Mouse (Mus musculus) frontal cortex, postnatal 25 days (tissue): ENCODE measurements around the gene Krtap11-1.

Experiments used
- DNase-seq, 2 experiments: peaks; one replicate each; pipeline ENCODE4 v3.0.0; 2022; ENCODE audit warnings: low spot score in 2 of 2

Gene Krtap11-1

DNA sequence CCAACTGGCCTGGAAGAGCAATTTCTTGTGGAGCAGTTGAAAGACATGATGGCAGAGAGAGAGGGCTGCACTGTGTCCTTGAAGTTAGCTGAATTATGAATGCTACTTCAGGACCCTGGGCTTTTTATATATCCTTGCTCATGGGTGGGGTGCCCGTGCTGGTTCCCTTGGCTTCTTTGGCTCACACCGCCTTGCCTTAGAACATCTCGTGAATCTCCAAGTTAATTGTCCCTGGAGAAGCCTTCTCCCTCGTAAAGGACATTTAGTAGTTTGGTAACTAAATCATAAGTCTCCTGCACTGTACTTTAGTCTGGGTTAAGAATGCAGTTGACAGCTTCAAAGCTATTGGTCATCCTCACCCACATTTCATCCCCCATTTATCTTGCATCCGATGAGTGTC is at the start of gene Krtap11-1:
Krtap11-1 (minus strand) TSS at position 101 of the 400 bp plus-strand sequence.
- DNase-seq, result no peak

DNA sequence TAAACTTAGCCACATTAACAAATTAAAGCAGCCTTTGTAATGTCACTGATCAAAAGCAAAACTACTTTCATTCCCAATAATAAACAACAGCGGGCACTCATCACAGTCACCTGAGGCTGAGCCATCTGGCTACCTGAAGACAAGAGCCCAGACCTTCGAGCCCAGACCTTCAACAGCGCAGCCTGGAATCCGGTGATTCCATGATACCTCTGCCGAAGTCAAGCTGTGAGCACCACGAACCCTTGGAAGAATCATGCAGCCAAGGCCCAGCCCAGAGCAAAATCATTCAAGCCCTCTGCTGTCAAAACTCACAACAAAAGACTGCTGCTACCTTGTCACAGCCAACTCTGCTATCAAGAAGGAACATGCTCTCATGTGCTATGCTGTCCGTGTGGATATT is 47.2 kb upstream of the Krtap11-1 start:
- no peak for DNase-seq

DNA sequence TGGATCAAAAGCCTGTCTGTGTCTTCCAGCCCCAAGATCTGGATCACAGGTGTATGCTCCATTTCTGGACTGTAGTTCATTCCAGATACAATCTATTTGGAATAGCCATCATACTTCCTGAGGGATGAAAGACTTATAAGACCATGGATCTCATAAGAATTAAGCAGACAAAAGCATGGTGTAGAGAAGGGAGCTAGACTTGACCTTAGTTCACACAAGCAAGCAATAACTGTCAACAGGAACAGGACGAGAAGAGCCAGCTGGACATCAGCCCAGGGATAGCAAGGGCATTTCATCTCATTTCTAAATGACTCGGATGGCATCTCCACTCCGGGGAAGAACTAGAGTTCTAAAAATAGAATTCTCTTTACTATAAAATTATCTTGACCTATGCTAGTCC is 46.3 kb upstream of the Krtap11-1 start:
- no peak for DNase-seq

DNA sequence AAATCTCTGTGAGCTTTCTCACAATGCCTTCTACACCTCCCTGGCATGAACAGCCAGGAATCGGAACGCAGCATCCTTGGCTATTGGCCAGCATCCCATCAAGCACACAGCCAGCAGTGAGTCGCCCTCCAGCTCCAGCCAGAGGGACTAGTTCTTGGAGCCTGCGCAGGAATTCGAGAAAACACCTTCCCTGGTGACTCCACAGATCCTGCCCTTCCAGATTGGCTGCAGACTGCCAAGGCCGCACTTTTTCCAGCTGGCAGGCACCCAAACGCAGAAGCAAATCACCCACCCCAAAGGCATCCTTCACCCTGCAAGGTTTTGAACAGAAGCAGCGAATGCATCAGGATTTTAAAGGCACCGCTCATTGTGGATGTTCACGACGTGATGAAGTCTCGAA is 42.7 kb upstream of the Krtap11-1 start:
- DNase-seq, result no peak

- no peak for DNase-seq
Measured at GRCm38 (mm10) chr16:89608791-89609185, 37.8 kb upstream of the Krtap11-1 start.

- no peak for DNase-seq
Measured at GRCm38 (mm10) chr16:89608161-89608790, 37.3 kb upstream of the Krtap11-1 start.

GRCm38 (mm10) chr16:89606951-89607350 is 36.0 kb upstream of the Krtap11-1 start:
- DNase-seq, result no peak

GRCm38 (mm10) chr16:89587209-89587608 is 16.2 kb upstream of the Krtap11-1 start:
- no peak for DNase-seq

- DNase-seq, result no peak
Measured at GRCm38 (mm10) chr16:89585604-89586508, 14.9 kb upstream of the Krtap11-1 start.

GRCm38 (mm10) chr16:89581658-89582057 is 10.7 kb upstream of the Krtap11-1 start:
- no peak for DNase-seq

- peak in 1 of 2 experiments; percentile 26 for DNase-seq
Measured at GRCm38 (mm10) chr16:89570516-89570915, 467 bp downstream of the Krtap11-1 start.

- no peak for DNase-seq
Measured at GRCm38 (mm10) chr16:89569136-89569535, 1.8 kb downstream of the Krtap11-1 start.

GRCm38 (mm10) chr16:89568141-89568540 is 2.8 kb downstream of the Krtap11-1 start:
- no peak for DNase-seq

DNA sequence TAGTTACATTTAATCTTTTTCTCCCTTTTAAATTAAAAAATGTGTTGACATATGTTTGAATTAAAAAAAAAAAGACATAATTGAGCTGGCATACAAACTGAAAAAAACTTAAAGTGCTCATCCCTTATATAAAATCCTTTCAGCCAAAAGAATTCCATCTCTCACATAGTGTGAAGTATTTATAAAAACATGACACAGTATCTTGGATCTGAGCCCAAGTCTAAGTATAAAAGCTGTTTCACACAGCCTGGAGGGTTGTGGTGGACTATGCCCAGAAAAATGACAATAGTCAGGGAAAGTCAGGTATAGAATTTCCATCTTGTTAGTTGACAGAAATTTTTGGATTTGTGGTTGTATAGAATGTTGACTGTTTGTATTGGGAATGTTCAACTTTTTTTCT is 20.7 kb downstream of the Krtap11-1 start:
- DNase-seq, result no peak

- no peak for DNase-seq
Measured at GRCm38 (mm10) chr16:89538031-89538484, 32.9 kb downstream of the Krtap11-1 start.

DNA sequence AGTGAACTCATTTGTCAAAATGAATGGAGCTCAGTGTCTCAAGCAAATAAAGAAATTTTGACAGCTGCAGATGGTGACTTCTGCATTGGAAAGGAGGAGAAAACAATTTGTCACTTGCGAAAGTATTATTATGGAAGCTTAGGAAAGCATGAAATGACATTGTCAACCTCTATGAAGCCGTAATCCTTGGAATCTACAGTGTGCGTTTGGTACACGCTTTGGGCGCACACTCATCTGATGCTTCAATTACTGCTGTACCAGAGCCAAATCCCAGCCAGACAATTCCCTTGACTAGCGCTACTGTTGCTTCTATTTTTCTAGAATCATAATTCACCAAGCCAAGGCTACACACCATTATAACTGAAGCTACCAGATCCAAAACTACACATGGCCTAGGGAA is 33.6 kb downstream of the Krtap11-1 start:
- no peak for DNase-seq

- no peak for DNase-seq
Measured at GRCm38 (mm10) chr16:89530547-89530946, 40.4 kb downstream of the Krtap11-1 start.

- DNase-seq, result no peak
Measured at GRCm38 (mm10) chr16:89529846-89530245, 41.1 kb downstream of the Krtap11-1 start.

- no peak for DNase-seq
Measured at GRCm38 (mm10) chr16:89528380-89528779, 42.6 kb downstream of the Krtap11-1 start.

GRCm38 (mm10) chr16:89520996-89521395 is 50.0 kb downstream of the Krtap11-1 start:
- DNase-seq, result no peak

GRCm38 (mm10) chr16:89520555-89520954 is 50.4 kb downstream of the Krtap11-1 start:
- no peak for DNase-seq
